Mouse (Mus musculus): ENCODE data around the gene Tspan13. TPM values are rescaled to one million over a fixed set of nuclear protein-coding genes. Genes with fewer than 3 reads are reported as not detected.

Tspan13 gene
- 70.3 and 78.1 TPM in 2 replicates for polyA plus RNA-seq (2015; fragmentation: Nextera tagmentation; extraction: Ambion mirVana)

GRCm38 (mm10) chr12:36042348-36042778 is at the start of gene Tspan13:
Gene Tspan13, minus strand, starts transcription at chr12:36042500.

GRCm38 (mm10) chr12:35992711-35993110 is 49.6 kb downstream of the Tspan13 start, which contains the start of gene Agr2:
Gene Agr2, plus strand, starts transcription at chr12:35992907.

Other genes starting within 250 kb of the Tspan13 start
- gene Agr3, start 116.9 kb downstream of the Tspan13 start, polyA plus RNA-seq (2015; fragmentation: Nextera tagmentation; extraction: Ambion mirVana) = not detected in 2 replicates
- 0.16 and 0.28 TPM in 2 replicates for gene Agr2, start 49.6 kb downstream of the Tspan13 start, polyA plus RNA-seq (2015; fragmentation: Nextera tagmentation; extraction: Ambion mirVana)
- gene Ankmy2, start 114.6 kb upstream of the Tspan13 start, polyA plus RNA-seq (2015; fragmentation: Nextera tagmentation; extraction: Ambion mirVana) = 13.9 and 16.1 TPM in 2 replicates
- gene Bzw2, start 115.6 kb upstream of the Tspan13 start, polyA plus RNA-seq (2015; fragmentation: Nextera tagmentation; extraction: Ambion mirVana) = 75.7 and 82.1 TPM in 2 replicates
- not detected in 2 replicates for gene Lrrc72, start 210.9 kb upstream of the Tspan13 start, polyA plus RNA-seq (2015; fragmentation: Nextera tagmentation; extraction: Ambion mirVana)